Mouse (Mus musculus) midbrain, embryonic 16.5 days (tissue): ENCODE data around the gene Zkscan14. TPM values are rescaled to one million over a fixed set of nuclear protein-coding genes. Genes with fewer than 3 reads are reported as not detected.

Source experiments
- ATAC-seq: fragments of 200-750 bp; cut with Nextera tagmentation; 2 replicates; pipeline ENCODE4 v1.8.0; 2017; ENCODE audit warnings: moderate TSS enrichment
- H3K27ac ChIP-seq: fragments of 300-500 bp; sonication (generic); 2 replicates; pipeline ENCODE4 v1.5.1; 2014; ENCODE audit warnings: mild to moderate bottlenecking, low read length, mixed read lengths
- H3K27me3 ChIP-seq: fragments of 300-500 bp; sonication (generic); 2 replicates; pipeline ENCODE4 v1.6.1; 2014; ENCODE audit warnings: low read depth, low read length, mixed read lengths; ENCODE audit not compliant: control insufficient read depth, insufficient read depth
- H3K36me3 ChIP-seq: fragments of 300-500 bp; sonication (generic); 2 replicates; pipeline ENCODE4 v1.6.1; 2014; ENCODE audit warnings: mild to moderate bottlenecking, low read length, moderate library complexity, mixed read lengths; ENCODE audit not compliant: control insufficient read depth, insufficient read depth
- H3K4me1 ChIP-seq: fragments of 300-500 bp; sonication (generic); 2 replicates; pipeline ENCODE4 v1.6.1; 2014; ENCODE audit warnings: mild to moderate bottlenecking, low read length, mixed read lengths; ENCODE audit not compliant: control insufficient read depth, insufficient read depth
- H3K4me2 ChIP-seq: fragments of 300-500 bp; sonication (generic); 2 replicates; pipeline ENCODE4 v1.6.1; 2014; ENCODE audit warnings: mild to moderate bottlenecking, low read length, mixed read lengths
- H3K4me3 ChIP-seq: fragments of 300-500 bp; sonication (generic); 2 replicates; pipeline ENCODE4 v1.5.1; 2014; ENCODE audit warnings: low read depth, mild to moderate bottlenecking, low read length, moderate library complexity, mixed read lengths
- H3K9ac ChIP-seq: fragments of 300-500 bp; sonication (generic); 2 replicates; pipeline ENCODE4 v1.6.1; 2014; ENCODE audit warnings: low read depth, low read length, mixed read lengths
- H3K9me3 ChIP-seq: fragments of 300-500 bp; sonication (generic); replicated peaks from 2 replicates; pipeline ENCODE4 v1.6.1; 2014; ENCODE audit warnings: mild to moderate bottlenecking, low read length, mixed read lengths; ENCODE audit not compliant: control insufficient read depth, poor library complexity, severe bottlenecking
- WGBS: fragments of 180-500 bp; shearing (Covaris S2); extraction: QIAGEN DNeasy Blood & Tissue Kit; methylation state at CpG from one replicate; pipeline ENCODE4 v1.1.7; 2014; 5-methylcytosine and 5-hydroxymethylcytosine counted together
- polyA plus RNA-seq: library from polyadenylated mRNA; unstranded; fragments of >200 nt; fragmentation: Nextera tagmentation; extraction: Ambion mirVana; gene quantifications from 2 replicates; pipeline ENCODE4 v1.2.1, GENCODE M21; 2015

Zkscan14 gene
- polyA plus RNA-seq, 1 experiment from 2014 or later = 15.1 TPM

DNA sequence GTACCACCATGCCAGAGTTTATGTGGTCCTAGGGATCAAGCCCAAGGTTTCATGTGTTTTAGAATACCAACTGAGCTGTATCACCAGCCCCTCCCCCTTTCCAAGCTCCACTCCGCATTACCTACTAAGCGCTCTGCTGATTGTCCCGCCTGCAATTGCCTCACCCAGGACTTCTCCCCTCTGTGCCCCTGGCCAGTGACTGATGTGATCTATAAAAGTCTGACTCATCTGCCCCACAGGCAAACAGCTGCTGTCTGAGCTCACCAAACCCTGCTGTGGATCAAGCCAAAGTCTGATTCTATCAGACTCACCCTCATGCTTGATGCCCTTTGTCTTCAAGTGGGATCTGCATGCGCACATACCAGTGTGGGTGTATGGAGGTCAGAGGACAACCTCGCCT lies 21.2 kb upstream of the Zkscan14 start:
- Histone ChIP-seq H3K4me1 (no peaks in the 10 kb centered on the region), H3K9me3 (no peaks in the 10 kb centered on the region), H3K27ac (no peak overlapping the region), H3K9ac (no peak overlapping the region), H3K4me2 (no peak overlapping the region), H3K36me3 (peaks cover 25% of the 10 kb centered on the region), H3K27me3 (no peaks in the 10 kb centered on the region), H3K4me3 (no peak overlapping the region)
- 84% methylated on average over 5 of the region's 5 CpGs for WGBS
- no peak for ATAC-seq

DNA sequence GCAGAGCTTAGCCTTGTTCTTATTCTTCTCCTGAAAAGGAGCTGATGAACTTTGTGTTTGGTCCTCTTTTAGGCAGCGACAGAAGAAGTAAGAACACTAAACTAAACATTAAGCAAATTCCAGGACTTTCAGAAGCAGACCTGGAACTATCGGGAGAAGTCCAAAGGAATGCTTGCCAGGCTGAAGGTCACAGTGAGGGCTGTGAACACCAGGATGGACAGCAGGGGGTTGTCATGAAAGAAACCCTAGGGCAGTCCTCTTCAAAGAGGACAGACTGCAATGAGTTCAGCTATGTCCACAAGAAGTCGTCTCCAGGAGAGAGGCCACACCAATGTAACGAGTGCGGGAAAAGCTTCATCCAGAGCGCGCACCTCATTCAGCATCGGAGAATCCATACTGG lies 18.3 kb upstream of the Zkscan14 start:
- H3K36me3 ChIP-seq = peaks cover 25% of the 10 kb centered on the region
- H3K9ac ChIP-seq = no peak overlapping the region
- no peak for ATAC-seq
- no peaks in the 10 kb centered on the region for H3K27me3 ChIP-seq
- H3K4me1 ChIP-seq = no peaks in the 10 kb centered on the region
- no peaks in the 10 kb centered on the region for H3K9me3 ChIP-seq
- no peak overlapping the region for H3K27ac ChIP-seq
- WGBS = 95% methylated on average over 8 of the region's 8 CpGs
- H3K4me3 ChIP-seq = no peak overlapping the region
- H3K4me2 ChIP-seq = no peak overlapping the region

GRCm38 (mm10) chr5:145218671-145219070 lies 17.0 kb upstream of the Zkscan14 start:
- 95% methylated on average over 20 of the region's 20 CpGs for WGBS
- H3K36me3 ChIP-seq = peaks cover 25% of the 10 kb centered on the region

GRCm38 (mm10) chr5:145218206-145218605 lies 16.5 kb upstream of the Zkscan14 start:
- Histone ChIP-seq H3K4me2 (no peak overlapping the region), H3K9me3 (no peaks in the 10 kb centered on the region), H3K4me3 (no peak overlapping the region), H3K9ac (no peak overlapping the region), H3K27me3 (no peaks in the 10 kb centered on the region), H3K27ac (no peak overlapping the region), H3K36me3 (peaks cover 25% of the 10 kb centered on the region), H3K4me1 (no peaks in the 10 kb centered on the region)
- WGBS = 96% methylated on average over 21 of the region's 21 CpGs
- no peak for ATAC-seq

More at GRCm38 (mm10) chr5:145218671-145219070, 17.0 kb upstream of the Zkscan14 start:
- Histone ChIP-seq H3K9ac (no peak overlapping the region), H3K9me3 (no peaks in the 10 kb centered on the region), H3K27ac (no peak overlapping the region), H3K4me2 (no peak overlapping the region), H3K27me3 (no peaks in the 10 kb centered on the region), H3K4me1 (no peaks in the 10 kb centered on the region), H3K4me3 (no peak overlapping the region)
- ATAC-seq = no peak

- no peak overlapping the region for H3K4me2 ChIP-seq
- no peaks in the 10 kb centered on the region for H3K4me1 ChIP-seq
- no peaks in the 10 kb centered on the region for H3K9me3 ChIP-seq
- 85% methylated on average over 6 of the region's 6 CpGs for WGBS
- H3K9ac ChIP-seq = no peak overlapping the region
- H3K36me3 ChIP-seq = peaks cover 25% of the 10 kb centered on the region
- no peak for ATAC-seq
- no peak overlapping the region for H3K4me3 ChIP-seq
- no peak overlapping the region for H3K27ac ChIP-seq
- H3K27me3 ChIP-seq = no peaks in the 10 kb centered on the region
Measured at GRCm38 (mm10) chr5:145217746-145218145, 16.1 kb upstream of the Zkscan14 start.

DNA sequence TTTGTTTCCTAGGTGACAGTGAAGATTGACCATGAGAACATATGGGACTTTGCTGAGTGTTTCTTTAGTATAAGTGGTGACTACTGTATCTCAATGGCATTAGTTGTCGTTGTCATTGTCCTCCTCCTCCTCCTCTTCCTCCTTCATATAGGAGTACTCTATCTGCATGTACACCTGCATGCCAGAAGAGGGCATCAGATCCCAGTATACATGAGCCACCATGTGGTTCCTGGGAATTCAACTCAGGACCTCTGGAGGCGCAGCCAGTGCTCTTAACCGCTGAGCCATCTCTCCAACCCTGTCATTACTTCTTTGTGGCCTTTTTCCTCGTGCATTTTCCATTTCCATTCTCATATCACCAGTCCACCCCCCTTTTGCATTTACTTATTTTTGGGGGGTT lies 13.0 kb upstream of the Zkscan14 start:
- Histone ChIP-seq H3K4me2 (no peak overlapping the region), H3K27ac (no peak overlapping the region), H3K27me3 (no peaks in the 10 kb centered on the region), H3K4me3 (no peak overlapping the region), H3K9me3 (no peaks in the 10 kb centered on the region), H3K36me3 (peaks cover 16% of the 10 kb centered on the region), H3K4me1 (no peaks in the 10 kb centered on the region), H3K9ac (no peak overlapping the region)
- no peak for ATAC-seq
- 72% methylated on average over 4 of the region's 4 CpGs for WGBS

DNA sequence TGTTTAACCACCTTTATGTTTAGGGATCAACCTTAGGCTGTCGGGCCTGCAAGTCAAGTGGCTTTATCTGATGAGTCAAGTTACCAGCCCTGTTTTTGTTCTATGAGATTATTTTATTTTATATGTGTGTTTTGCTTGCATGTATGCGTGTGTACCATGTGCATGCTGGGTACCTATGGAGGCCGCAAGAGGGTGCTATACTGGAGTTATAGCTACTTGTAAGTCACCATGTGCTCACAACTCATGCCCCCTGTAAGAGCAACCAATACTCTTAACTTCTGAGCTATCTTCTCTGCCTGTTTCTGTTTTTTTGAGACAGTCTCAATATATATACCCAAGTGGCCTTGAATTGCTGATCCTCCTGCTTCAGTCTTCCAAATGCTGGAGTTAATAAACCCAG lies 11.8 kb upstream of the Zkscan14 start:
- ATAC-seq = no peak
- Histone ChIP-seq H3K4me3 (no peak overlapping the region), H3K4me2 (no peak overlapping the region), H3K9me3 (no peaks in the 10 kb centered on the region), H3K4me1 (no peaks in the 10 kb centered on the region), H3K36me3 (peaks cover 7% of the 10 kb centered on the region; the same call in 1 of the 2 replicates), H3K27ac (no peak overlapping the region), H3K9ac (no peak overlapping the region), H3K27me3 (no peaks in the 10 kb centered on the region)
- 95% methylated on average over 3 of the region's 3 CpGs for WGBS

- H3K9me3 ChIP-seq = no peaks in the 10 kb centered on the region
- H3K4me3 ChIP-seq = no peak overlapping the region
- no peak overlapping the region for H3K4me2 ChIP-seq
- WGBS = 96% methylated on average over 4 of the region's 4 CpGs
- peaks cover 13% of the 10 kb centered on the region; the same call in 1 of the 2 replicates for H3K36me3 ChIP-seq
- no peaks in the 10 kb centered on the region for H3K27me3 ChIP-seq
- H3K4me1 ChIP-seq = no peaks in the 10 kb centered on the region
- no peak for ATAC-seq
- no peak overlapping the region for H3K27ac ChIP-seq
- H3K9ac ChIP-seq = no peak overlapping the region
Measured at GRCm38 (mm10) chr5:145212216-145212615, 10.5 kb upstream of the Zkscan14 start.

- 95% methylated on average over 4 of the region's 4 CpGs for WGBS
- Histone ChIP-seq H3K4me3 (no peak overlapping the region), H3K27me3 (no peaks in the 10 kb centered on the region), H3K9ac (no peak overlapping the region), H3K9me3 (no peaks in the 10 kb centered on the region), H3K27ac (no peak overlapping the region), H3K4me2 (no peak overlapping the region), H3K36me3 (peaks cover 13% of the 10 kb centered on the region; the same call in 1 of the 2 replicates), H3K4me1 (no peaks in the 10 kb centered on the region)
- ATAC-seq = no peak
Measured at GRCm38 (mm10) chr5:145211340-145211739, 9.7 kb upstream of the Zkscan14 start.
